Mouse (Mus musculus): ENCODE measurements around the gene Nipsnap2.

- TF ChIP-seq TAL1 (IDR thresholded peaks at IDR 0.05; ENCODE audit: low read length) (no peak), GATA1 (IDR thresholded peaks at IDR 0.05; ENCODE audit: low read length) (no peak)
Measured at GRCm38 (mm10) chr5:129786161-129786560, 61.3 kb downstream of the Nipsnap2 start.
